Mouse (Mus musculus) lung, embryonic 16.5 days (tissue): ENCODE results near the gene Kif3a. TPM values are rescaled to one million over a fixed set of nuclear protein-coding genes. Genes with fewer than 3 reads are reported as not detected.

Source experiments
- ATAC-seq: fragments of 200-750 bp; cut with Nextera tagmentation; 2 replicates; pipeline ENCODE4 v1.8.0; 2017; ENCODE audit warnings: low read depth, mild to moderate bottlenecking, moderate library complexity
- H3K27ac ChIP-seq: fragments of 300-500 bp; sonication (generic); 2 replicates; pipeline ENCODE4 v1.5.1; 2014; ENCODE audit warnings: mild to moderate bottlenecking, control low read depth, low read length
- H3K27me3 ChIP-seq: fragments of 300-500 bp; sonication (generic); 2 replicates; pipeline ENCODE4 v1.6.1; 2014; ENCODE audit warnings: low read depth, low read length, mixed read lengths; ENCODE audit not compliant: control insufficient read depth, insufficient read depth
- H3K36me3 ChIP-seq: fragments of 300-500 bp; sonication (generic); 2 replicates; pipeline ENCODE4 v1.6.1; 2014; ENCODE audit warnings: low read length; ENCODE audit not compliant: control insufficient read depth, insufficient read depth
- H3K4me1 ChIP-seq: fragments of 300-500 bp; sonication (generic); replicated peaks from 2 replicates; pipeline ENCODE4 v1.6.1; 2014; ENCODE audit warnings: low read length, mixed read lengths; ENCODE audit not compliant: control insufficient read depth, insufficient read depth
- H3K4me2 ChIP-seq: fragments of 300-500 bp; sonication (generic); 2 replicates; pipeline ENCODE4 v1.6.1; 2014; ENCODE audit warnings: low read depth, low read length, control low read depth
- H3K4me3 ChIP-seq: fragments of 300-500 bp; sonication (generic); 2 replicates; pipeline ENCODE4 v1.5.1; 2014; ENCODE audit warnings: mild to moderate bottlenecking, low read length, control low read depth
- H3K9ac ChIP-seq: fragments of 300-500 bp; sonication (generic); 2 replicates; pipeline ENCODE4 v1.6.1; 2014; ENCODE audit warnings: low read length, control low read depth
- H3K9me3 ChIP-seq: fragments of 300-500 bp; sonication (generic); 2 replicates; pipeline ENCODE4 v1.6.1; 2016; ENCODE audit warnings: low read length; ENCODE audit not compliant: control insufficient read depth
- WGBS: fragments of 180-500 bp; shearing (Covaris S2); extraction: QIAGEN DNeasy Blood & Tissue Kit; methylation state at CpG from one replicate; pipeline ENCODE4 v1.1.7; 2014; 5-methylcytosine and 5-hydroxymethylcytosine counted together
- polyA plus RNA-seq: library from polyadenylated mRNA; unstranded; fragments of >200 nt; fragmentation: Nextera tagmentation; extraction: Ambion mirVana; gene quantifications from 2 replicates; pipeline ENCODE4 v1.2.1, GENCODE M21; 2015

Gene Kif3a
- polyA plus RNA-seq, 1 experiment from 2014 or later, result 65.9 TPM

DNA sequence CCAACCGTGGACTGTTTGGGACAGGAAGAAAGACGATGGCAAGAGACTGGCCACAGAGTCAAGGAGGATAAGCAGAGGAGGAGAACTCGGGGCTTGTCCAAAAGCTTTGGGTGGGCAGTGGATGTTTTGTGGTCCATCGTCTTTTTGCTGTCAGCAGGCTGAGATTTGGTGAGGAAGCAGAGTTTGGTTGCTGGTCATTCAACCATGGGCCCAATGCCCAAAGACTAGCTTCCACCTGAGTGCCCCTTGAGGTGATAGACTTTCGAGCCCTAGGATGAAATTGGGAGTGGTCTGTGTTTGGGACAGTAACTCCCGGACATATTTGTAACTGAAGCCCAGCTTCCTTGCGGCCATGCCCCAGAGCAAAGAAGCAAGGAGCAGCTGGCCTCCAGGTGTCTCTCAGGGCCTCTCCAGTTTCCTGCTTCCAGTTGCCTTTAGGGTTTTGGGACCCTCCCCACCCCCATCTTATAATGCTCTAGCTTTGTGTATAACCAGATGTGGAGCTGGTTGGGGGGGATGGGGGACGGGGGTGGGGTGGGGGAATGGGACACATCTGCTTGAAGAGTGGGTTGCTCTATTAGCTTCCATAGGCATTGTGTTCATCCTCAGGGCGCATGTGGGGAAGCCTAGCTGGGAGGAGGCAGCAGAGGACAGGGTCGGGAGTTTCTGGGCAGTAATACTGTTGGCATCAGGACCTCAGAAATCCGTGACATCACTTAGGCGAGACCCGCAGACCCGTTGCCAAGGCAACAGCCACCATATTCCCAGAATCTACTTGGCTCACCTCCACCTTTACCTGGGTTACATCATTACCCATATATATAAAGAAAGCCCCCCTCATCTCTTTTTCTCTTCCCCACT is 43.4 kb upstream of the Kif3a start:
- H3K4me3 ChIP-seq, result no peak overlapping the region
- ATAC-seq, result no peak
- no peak overlapping the region for H3K27ac ChIP-seq
- H3K9me3 ChIP-seq, result no peaks in the 10 kb centered on the region
- H3K27me3 ChIP-seq, result no peaks in the 10 kb centered on the region
- no peaks in the 10 kb centered on the region for H3K36me3 ChIP-seq
- no peak overlapping the region for H3K4me2 ChIP-seq
- no peak overlapping the region for H3K9ac ChIP-seq
- H3K4me1 ChIP-seq, result peaks cover 38% of the 10 kb centered on the region
- 79% methylated on average over 14 of the region's 14 CpGs for WGBS

DNA sequence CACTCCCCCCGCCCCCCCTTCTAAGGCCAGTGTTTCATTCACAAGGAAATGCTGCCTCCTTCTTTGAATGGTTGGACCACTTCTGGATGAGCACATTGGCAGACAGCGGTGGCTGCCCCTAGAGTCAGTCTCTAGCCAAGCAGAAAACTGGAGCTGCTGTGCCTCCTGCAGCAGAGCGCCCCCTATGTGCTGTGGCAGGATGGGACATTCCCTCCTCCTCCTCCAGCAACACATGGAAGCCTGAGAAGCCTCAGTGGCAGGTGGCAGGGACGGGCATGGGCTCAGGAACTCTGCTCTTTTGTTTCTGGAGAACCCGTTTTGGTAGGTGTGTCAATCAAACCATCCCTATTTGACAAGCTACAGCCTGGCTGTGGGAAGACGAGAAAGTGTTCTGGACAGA is 42.3 kb upstream of the Kif3a start:
- H3K4me1 ChIP-seq, result peaks cover 42% of the 10 kb centered on the region
- H3K9me3 ChIP-seq, result no peaks in the 10 kb centered on the region
- H3K9ac ChIP-seq, result no peak overlapping the region
- no peak for ATAC-seq
- H3K27ac ChIP-seq, result no peak overlapping the region
- no peak overlapping the region for H3K4me3 ChIP-seq
- no peaks in the 10 kb centered on the region for H3K36me3 ChIP-seq
- H3K4me2 ChIP-seq, result no peak overlapping the region
- 70% methylated on average over 6 of the region's 6 CpGs for WGBS
- no peaks in the 10 kb centered on the region for H3K27me3 ChIP-seq

DNA sequence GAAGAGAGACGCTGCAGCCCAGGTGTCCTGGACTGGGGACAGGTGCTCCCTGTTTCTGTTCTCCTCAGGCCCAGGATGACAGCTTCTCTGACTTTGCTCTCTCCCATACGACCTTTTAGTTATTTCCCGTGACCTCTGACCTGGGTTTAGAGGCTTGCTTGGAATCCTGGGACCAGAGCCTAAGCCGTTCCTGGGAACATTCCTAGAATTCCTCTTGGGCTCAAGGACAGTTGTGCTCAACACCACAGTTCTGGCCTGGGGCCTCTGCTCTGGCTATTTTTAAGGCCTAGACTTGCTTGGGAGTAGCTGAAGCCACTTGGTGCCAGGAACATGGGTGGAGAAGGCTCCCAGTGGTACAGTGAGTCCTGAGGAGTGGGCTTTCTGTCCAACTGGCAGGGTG is 41.7 kb upstream of the Kif3a start:
- 0 out of 2 replicates have a peak, but pooled peaks have one; percentile 2 for ATAC-seq
- Histone ChIP-seq H3K4me2 (no peak overlapping the region), H3K9me3 (no peaks in the 10 kb centered on the region), H3K4me3 (no peak overlapping the region), H3K4me1 (peaks cover 38% of the 10 kb centered on the region), H3K27ac (no peak overlapping the region), H3K27me3 (no peaks in the 10 kb centered on the region), H3K36me3 (no peaks in the 10 kb centered on the region), H3K9ac (no peak overlapping the region)
- WGBS, result 48% methylated on average over 4 of the region's 4 CpGs

DNA sequence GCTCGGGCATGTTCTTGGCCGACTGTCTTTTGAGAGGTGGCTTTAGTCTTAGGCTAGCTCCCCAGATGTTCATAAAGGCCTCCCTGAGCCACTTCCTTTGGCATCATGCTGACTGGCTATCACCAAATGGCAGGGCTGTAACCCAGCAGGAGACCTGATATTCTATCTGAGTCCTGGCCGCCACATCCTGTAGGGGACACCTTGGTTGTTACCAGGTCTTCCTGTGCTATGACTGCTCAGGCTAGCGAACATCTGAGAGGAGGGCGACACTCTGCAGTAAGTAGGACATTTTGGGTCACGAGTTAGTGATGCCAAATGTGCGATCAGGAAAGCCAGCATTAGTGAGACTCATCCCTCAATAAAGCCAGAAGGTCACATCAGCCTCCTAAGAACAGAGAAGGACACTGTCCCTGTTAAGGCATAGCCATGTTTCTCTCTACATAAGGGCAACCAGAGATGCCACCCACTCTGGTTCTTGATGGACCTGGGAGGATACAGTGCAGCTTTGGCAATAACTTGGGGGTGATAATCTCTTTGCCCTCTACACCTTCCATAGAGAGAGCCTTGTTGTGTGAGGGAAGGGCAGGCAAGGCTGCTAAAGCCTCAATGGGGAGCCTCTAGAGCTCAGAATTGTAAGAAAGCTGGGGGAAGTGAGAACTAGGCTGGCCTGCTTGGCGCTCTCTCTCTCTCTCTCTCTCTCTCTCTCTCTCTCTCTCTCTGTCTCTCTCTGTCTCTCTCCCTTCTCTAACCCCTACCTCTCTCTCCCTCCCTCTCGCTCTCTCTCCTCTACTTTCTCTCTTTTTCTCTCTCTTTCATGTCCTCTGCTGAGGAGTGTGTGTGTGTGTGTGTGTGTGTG is 38.6 kb upstream of the Kif3a start:
- H3K9ac ChIP-seq, result no peak overlapping the region
- no peak overlapping the region for H3K4me3 ChIP-seq
- H3K27me3 ChIP-seq, result no peaks in the 10 kb centered on the region
- no peak overlapping the region for H3K4me2 ChIP-seq
- ATAC-seq, result peak; percentile 52; the same call in 1 of the 2 replicates
- 65% methylated on average over 9 of the region's 9 CpGs for WGBS
- H3K36me3 ChIP-seq, result no peaks in the 10 kb centered on the region
- peaks cover 18% of the 10 kb centered on the region for H3K4me1 ChIP-seq
- no peaks in the 10 kb centered on the region for H3K9me3 ChIP-seq
- peak overlapping the region; percentile 34; the same call in 1 of the 2 replicates for H3K27ac ChIP-seq

DNA sequence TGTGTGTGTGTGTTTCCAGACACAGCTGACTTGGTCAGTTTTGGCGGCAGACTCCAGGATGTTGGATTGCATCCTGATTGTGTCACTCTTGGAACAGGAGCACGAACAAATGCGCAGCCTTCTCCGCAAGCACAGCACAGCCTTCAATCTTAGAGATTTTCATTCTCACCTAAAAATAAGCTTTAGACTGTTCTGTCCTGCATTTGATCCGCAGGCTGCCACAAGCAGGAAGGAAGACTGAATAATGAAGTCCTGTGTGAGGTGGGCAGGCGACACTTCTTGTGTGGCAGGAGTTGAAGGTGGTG is 38.0 kb upstream of the Kif3a start:
- no peaks in the 10 kb centered on the region for H3K27me3 ChIP-seq
- H3K9ac ChIP-seq, result no peak overlapping the region
- H3K4me2 ChIP-seq, result no peak overlapping the region; the same call in 1 of the 2 replicates
- H3K36me3 ChIP-seq, result no peaks in the 10 kb centered on the region
- no peak overlapping the region for H3K4me3 ChIP-seq
- peak; percentile 73 for ATAC-seq
- H3K4me1 ChIP-seq, result peaks cover 18% of the 10 kb centered on the region
- no peak overlapping the region for H3K27ac ChIP-seq
- WGBS, result 24% methylated on average over 6 of the region's 6 CpGs
- H3K9me3 ChIP-seq, result no peaks in the 10 kb centered on the region

DNA sequence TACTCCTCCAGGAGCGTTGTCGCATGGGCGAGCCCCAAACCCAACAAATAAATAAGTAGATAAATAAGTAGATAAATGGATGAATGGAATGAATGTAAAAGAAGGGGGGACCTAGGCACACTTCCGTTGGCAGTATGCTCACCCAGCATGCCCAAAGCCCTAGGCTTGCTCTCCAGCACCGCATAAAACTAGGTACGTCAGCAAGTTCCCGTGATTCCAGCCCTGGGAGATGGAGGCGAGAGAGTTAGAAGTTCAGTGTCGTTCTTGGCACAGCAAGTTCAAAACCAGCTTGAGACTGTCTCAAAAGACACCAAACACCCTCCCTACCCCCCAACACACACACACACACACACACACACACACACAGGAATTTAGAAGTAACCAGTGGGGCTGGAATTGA is 37.2 kb upstream of the Kif3a start:
- no peak overlapping the region for H3K4me2 ChIP-seq
- H3K27me3 ChIP-seq, result no peaks in the 10 kb centered on the region
- no peak overlapping the region for H3K4me3 ChIP-seq
- 74% methylated on average over 9 of the region's 9 CpGs for WGBS
- no peak overlapping the region for H3K27ac ChIP-seq
- no peak overlapping the region for H3K9ac ChIP-seq
- no peak for ATAC-seq
- no peaks in the 10 kb centered on the region for H3K9me3 ChIP-seq
- peaks cover 18% of the 10 kb centered on the region for H3K4me1 ChIP-seq
- H3K36me3 ChIP-seq, result peaks cover 7% of the 10 kb centered on the region

DNA sequence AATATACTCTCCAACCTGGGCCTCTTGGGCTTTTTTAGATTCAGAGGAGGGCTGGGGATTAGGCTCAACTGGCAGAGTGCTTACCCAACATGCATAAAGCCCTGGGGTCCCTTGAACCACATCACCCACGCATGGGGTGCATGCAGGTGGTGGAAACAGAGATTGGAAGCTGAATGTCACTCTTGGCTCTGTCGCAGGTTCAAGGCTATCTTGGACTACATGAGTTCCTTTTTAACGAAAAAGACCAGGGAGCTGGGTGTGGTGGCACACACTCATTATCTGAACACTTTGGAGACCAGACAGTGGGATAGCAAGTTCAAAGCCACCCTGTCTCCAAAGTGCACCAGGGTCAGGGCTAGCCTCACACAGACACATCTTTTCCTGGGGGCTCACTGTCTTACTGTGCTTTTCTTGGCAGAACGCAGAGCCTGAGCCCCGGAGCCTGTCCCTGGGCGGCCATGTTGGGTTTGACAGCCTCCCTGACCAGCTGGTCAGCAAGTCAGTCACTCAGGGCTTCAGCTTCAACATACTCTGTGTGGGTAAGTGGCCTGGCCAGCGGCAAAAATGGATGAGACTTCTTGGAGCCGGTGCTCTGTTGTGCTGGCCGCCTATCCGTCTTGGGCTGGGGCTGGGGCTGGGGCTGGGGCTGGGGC is 35.5 kb upstream of the Kif3a start:
- Histone ChIP-seq H3K9me3 (no peaks in the 10 kb centered on the region), H3K4me3 (no peak overlapping the region), H3K9ac (no peak overlapping the region), H3K4me1 (peaks cover 13% of the 10 kb centered on the region), H3K36me3 (peaks cover 17% of the 10 kb centered on the region), H3K4me2 (no peak overlapping the region), H3K27ac (no peak overlapping the region), H3K27me3 (no peaks in the 10 kb centered on the region)
- no peak for ATAC-seq
- 84% methylated on average over 10 of the region's 10 CpGs for WGBS

DNA sequence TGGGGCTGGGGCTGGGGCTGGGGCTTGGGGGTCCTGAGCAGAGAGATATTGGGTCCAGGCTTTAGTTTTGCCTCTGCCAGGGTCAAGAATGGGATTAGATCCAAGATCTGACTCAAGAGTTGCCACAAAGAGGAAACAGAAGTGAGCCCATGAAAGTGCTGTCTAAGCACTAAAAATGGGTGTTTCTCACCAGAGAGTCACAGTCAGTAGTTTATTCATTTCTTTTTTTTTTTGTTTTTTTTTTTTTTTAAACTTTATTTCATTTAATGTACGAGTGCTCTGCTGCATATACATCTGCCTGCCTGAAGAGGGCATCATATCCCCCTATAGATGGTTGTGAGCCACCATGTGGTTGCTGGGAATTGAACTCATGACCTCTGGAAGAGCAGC is 35.0 kb upstream of the Kif3a start:
- H3K9ac ChIP-seq, result no peak overlapping the region
- H3K27ac ChIP-seq, result no peak overlapping the region
- ATAC-seq, result no peak
- H3K9me3 ChIP-seq, result no peaks in the 10 kb centered on the region
- no peak overlapping the region for H3K4me3 ChIP-seq
- no peak overlapping the region for H3K4me2 ChIP-seq
- peaks cover 17% of the 10 kb centered on the region for H3K36me3 ChIP-seq
- H3K4me1 ChIP-seq, result peaks cover 13% of the 10 kb centered on the region
- no peaks in the 10 kb centered on the region for H3K27me3 ChIP-seq
- 86% methylated on average over 1 of the region's 1 CpGs for WGBS

DNA sequence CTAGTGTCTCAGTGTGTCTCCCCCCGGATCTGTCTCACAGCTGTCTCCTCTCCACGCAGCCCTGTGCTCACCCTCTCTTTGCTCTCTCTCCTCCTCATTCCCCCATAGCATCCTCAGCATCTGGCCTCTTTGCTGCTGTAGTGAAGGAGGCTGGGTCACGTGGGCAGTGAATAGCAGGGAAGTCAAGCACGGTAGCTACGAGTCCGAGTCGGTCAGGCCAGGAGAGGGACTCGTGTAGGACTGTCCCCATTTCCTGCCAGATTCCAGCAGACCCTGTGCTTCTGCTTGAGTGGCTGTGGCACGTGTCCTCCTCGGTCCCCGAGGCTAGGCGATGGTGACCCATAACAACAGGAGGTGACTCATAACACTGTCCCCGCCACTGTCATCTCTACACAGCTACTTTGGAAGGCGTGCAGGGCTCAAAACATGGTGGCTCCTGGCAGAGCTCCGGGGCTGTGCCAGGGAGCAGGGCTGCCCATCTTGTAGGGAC is 28.1 kb upstream of the Kif3a start:
- ATAC-seq, result no peak; the same call in 1 of the 2 replicates

More for the DNA sequence above, 28.1 kb upstream of the Kif3a start:
- no peak overlapping the region for H3K4me2 ChIP-seq
- H3K4me1 ChIP-seq, result peaks cover 2% of the 10 kb centered on the region; the same call in 1 of the 2 replicates
- no peaks in the 10 kb centered on the region for H3K9me3 ChIP-seq
- WGBS, result 68% methylated on average over 15 of the region's 15 CpGs
- H3K36me3 ChIP-seq, result peaks cover 21% of the 10 kb centered on the region
- no peak overlapping the region for H3K4me3 ChIP-seq
- H3K27ac ChIP-seq, result no peak overlapping the region
- no peaks in the 10 kb centered on the region for H3K27me3 ChIP-seq
- no peak overlapping the region for H3K9ac ChIP-seq
